In genomic region chr3:142161405-142161804, GRCm38 (mm10) we compare ENCODE assay signal across 23 mouse cellular contexts. TPM values are rescaled to one million over a fixed set of nuclear protein-coding genes. Genes with fewer than 3 reads are reported as not detected.
"Had no signal": no experiment of that assay in that cellular context is flagged by ENCODE, and none has a peak within 500 bp of the region (broad histone marks: within the 10 kb centered on the region; RNA-seq: fewer than 3 reads in every experiment).

No protein-coding gene starts in this region.

- DNase-seq: lung, adult 18-20 months; lung, postnatal 4 days; midbrain, embryonic 14.5 days; retina, postnatal 1 day; right cerebral cortex, adult 18-20 months; right cerebral cortex, postnatal 25 days; right cerebral cortex, postnatal 4 days; thymus, adult 2 months; thymus, postnatal 25 days; thymus, postnatal 4 days had no signal

- ATAC-seq: liver, embryonic 12.5 days; lung, postnatal 0 days; midbrain, embryonic 16.5 days had no signal

- H3K9me3 ChIP-seq: liver, embryonic 12.5 days; lung, embryonic 15.5 days; midbrain, embryonic 10.5 days; midbrain, embryonic 12.5 days; neural tube, embryonic 13.5 days; neural tube, embryonic 15.5 days; stomach, embryonic 15.5 days had no signal

- H3K4me1 ChIP-seq: liver, embryonic 12.5 days; stomach, embryonic 15.5 days had no signal

- H3K4me2 ChIP-seq: liver, embryonic 12.5 days; lung, embryonic 15.5 days; midbrain, embryonic 12.5 days; neural tube, embryonic 13.5 days; neural tube, embryonic 15.5 days; stomach, embryonic 15.5 days had no signal

- H3K27me3 ChIP-seq: liver, embryonic 12.5 days; lung, embryonic 15.5 days; midbrain, embryonic 12.5 days; neural tube, embryonic 13.5 days; neural tube, embryonic 15.5 days; stomach, embryonic 15.5 days had no signal

- H3K9ac ChIP-seq: liver, embryonic 12.5 days; liver, embryonic 14.5 days; lung, embryonic 15.5 days; midbrain, embryonic 12.5 days; neural tube, embryonic 13.5 days; neural tube, embryonic 15.5 days; stomach, embryonic 15.5 days had no signal

- H3K4me3 ChIP-seq: liver, embryonic 12.5 days; lung, embryonic 15.5 days; midbrain, embryonic 10.5 days; midbrain, embryonic 12.5 days; neural tube, embryonic 13.5 days; neural tube, embryonic 15.5 days; stomach, embryonic 15.5 days had no signal

- H3K27ac ChIP-seq: liver, embryonic 12.5 days; liver, embryonic 14.5 days; lung, embryonic 15.5 days; midbrain, embryonic 10.5 days; midbrain, embryonic 12.5 days; neural tube, embryonic 13.5 days; neural tube, embryonic 15.5 days; stomach, embryonic 15.5 days had no signal

- H3K36me3 ChIP-seq: liver, embryonic 12.5 days; lung, embryonic 15.5 days; midbrain, embryonic 10.5 days; neural tube, embryonic 13.5 days; neural tube, embryonic 15.5 days; stomach, embryonic 15.5 days had no signal

RNA-seq across cellular contexts. Expression of gene Bmpr1b, which starts 7.8 kb away (rescaled TPM):
- total RNA-seq: megakaryocyte, adult 5-6 weeks; megakaryocyte-erythroid progenitor cell, adult 5-6 weeks had no signal
- polyA plus RNA-seq: small intestine, adult 2 months had no signal
